Mouse (Mus musculus) embryonic facial prominence, embryonic 15.5 days (tissue): ENCODE measurements at regions not wholly inside any gene's neighbourhood (a gene's known extent, or its start where the extent isn't known, plus 50 kb on each side); places are given as distances from the start of the nearest gene placed in this dataset.

ENCODE experiments used
- ATAC-seq: fragments of 200-750 bp; cut with Nextera tagmentation; 2 replicates; pipeline ENCODE4 v1.8.0; 2017; ENCODE audit warnings: low read depth, moderate TSS enrichment; ENCODE audit not compliant: insufficient number of reproducible peaks, low FRiP score, low TSS enrichment
- H3K27ac ChIP-seq: fragments of 300-500 bp; sonication (generic); replicated peaks from 2 replicates; pipeline ENCODE4 v1.5.1; 2015; ENCODE audit warnings: mild to moderate bottlenecking, inconsistent platforms
- H3K27me3 ChIP-seq: fragments of 300-500 bp; sonication (generic); 2 replicates; pipeline ENCODE4 v1.6.1; 2015; ENCODE audit warnings: inconsistent platforms
- H3K36me3 ChIP-seq: fragments of 300-500 bp; sonication (generic); 2 replicates; pipeline ENCODE4 v1.6.1; 2015; ENCODE audit warnings: mild to moderate bottlenecking, inconsistent platforms
- H3K4me1 ChIP-seq: fragments of 300-500 bp; sonication (generic); 2 replicates; pipeline ENCODE4 v1.6.1; 2015; ENCODE audit warnings: inconsistent platforms
- H3K4me2 ChIP-seq: fragments of 300-500 bp; sonication (generic); replicated peaks from 2 replicates; pipeline ENCODE4 v1.6.1; 2015; ENCODE audit warnings: mild to moderate bottlenecking, inconsistent platforms
- H3K4me3 ChIP-seq: fragments of 300-500 bp; sonication (generic); replicated peaks from 2 replicates; pipeline ENCODE4 v1.5.1; 2015; ENCODE audit warnings: mild to moderate bottlenecking, inconsistent platforms
- H3K9ac ChIP-seq: fragments of 300-500 bp; sonication (generic); 2 replicates; pipeline ENCODE4 v1.6.1; 2015; ENCODE audit warnings: inconsistent platforms
- H3K9me3 ChIP-seq: fragments of 300-500 bp; sonication (generic); replicated peaks from 2 replicates; pipeline ENCODE4 v1.6.1; 2016; ENCODE audit warnings: inconsistent platforms
- WGBS: fragments of 180-500 bp; shearing (Covaris S2); methylation state at CpG from one replicate; pipeline ENCODE4 v1.1.7; 2015; 5-methylcytosine and 5-hydroxymethylcytosine counted together

DNA sequence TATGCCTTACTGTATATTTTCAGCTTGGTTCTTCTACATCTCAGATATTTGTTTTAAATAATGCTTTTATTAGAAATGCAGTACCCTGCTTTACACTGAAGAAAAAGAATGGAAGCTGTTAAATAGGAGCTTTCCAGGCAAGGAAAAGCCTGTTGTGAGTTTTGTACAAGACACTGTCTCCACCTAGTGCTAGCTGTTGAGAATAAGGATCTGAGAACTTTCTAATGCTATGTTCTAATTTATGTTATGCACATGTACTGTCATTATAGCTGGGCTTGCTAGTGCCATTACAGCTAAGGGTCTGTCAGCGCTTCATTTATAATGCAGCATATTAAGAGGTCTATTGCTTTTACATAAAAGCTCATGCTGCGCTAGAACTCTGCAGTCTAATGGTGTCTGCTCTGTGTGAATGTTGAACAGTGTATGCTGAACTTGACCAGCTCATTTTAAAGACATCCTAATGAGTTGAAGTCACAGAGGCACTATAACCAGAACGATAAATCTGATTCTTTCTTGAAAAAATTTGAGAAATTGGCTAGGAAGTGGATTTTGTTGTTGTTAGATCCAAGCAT, 315.4 kb upstream of the Dnajc24 start:
- Histone ChIP-seq H3K9ac (no peak overlapping the region), H3K9me3 (no peaks in the 10 kb centered on the region), H3K27ac (no peak overlapping the region), H3K27me3 (no peaks in the 10 kb centered on the region), H3K4me3 (no peak overlapping the region), H3K4me2 (no peak overlapping the region), H3K4me1 (no peaks in the 10 kb centered on the region), H3K36me3 (no peaks in the 10 kb centered on the region)
- WGBS, result 85% methylated on average over 3 of the region's 3 CpGs
- ATAC-seq, result no peak

DNA sequence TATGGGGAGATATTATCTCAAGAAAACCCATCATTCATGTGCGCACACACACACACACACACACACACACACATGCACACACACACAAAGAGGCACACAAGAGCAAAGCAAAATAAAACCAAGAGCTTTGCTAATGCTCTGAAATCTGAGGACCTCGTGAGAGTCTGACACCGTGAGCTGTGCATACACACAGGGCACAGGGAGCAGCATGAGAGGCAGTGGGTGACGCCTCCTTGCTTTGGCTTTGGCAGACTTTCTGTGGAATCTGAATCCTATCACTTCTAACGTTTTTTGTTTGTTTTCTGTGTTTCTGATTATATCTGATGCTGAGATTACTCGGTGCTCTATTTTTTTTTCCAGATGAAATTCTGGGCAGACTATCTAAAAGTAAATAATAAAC, 343.4 kb upstream of the Dnajc24 start:
- no peak overlapping the region for H3K4me3 ChIP-seq
- ATAC-seq, result no peak
- H3K9ac ChIP-seq, result no peak overlapping the region
- no peaks in the 10 kb centered on the region for H3K27me3 ChIP-seq
- WGBS, result 55% methylated on average over 6 of the region's 6 CpGs
- H3K27ac ChIP-seq, result no peak overlapping the region
- no peak overlapping the region for H3K4me2 ChIP-seq
- no peaks in the 10 kb centered on the region for H3K4me1 ChIP-seq
- no peaks in the 10 kb centered on the region for H3K36me3 ChIP-seq
- H3K9me3 ChIP-seq, result no peaks in the 10 kb centered on the region

DNA sequence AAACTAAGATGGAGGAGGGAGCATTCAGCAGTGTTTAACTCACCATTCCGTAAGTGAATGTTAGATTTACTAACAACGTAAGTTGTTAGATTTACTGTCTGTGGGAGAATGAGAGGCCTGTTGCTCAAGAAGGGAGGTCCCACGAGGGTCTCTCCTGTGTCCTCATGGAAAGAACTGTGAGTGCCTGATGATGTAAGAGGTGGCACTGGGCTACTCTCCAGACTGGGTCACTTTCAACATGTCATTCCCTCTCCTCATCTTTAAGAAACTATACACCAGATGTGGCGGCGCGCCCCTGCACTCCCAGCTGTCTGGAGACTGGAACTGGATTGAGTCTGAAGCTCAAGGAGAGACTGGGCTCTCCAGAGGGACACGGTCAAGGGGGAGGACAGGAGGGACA, 343.9 kb upstream of the Dnajc24 start:
- Histone ChIP-seq H3K9me3 (no peaks in the 10 kb centered on the region), H3K4me3 (no peak overlapping the region), H3K4me1 (no peaks in the 10 kb centered on the region), H3K9ac (no peak overlapping the region), H3K36me3 (no peaks in the 10 kb centered on the region), H3K4me2 (no peak overlapping the region), H3K27ac (no peak overlapping the region), H3K27me3 (no peaks in the 10 kb centered on the region)
- no peak for ATAC-seq
- 81% methylated on average over 7 of the region's 7 CpGs for WGBS

DNA sequence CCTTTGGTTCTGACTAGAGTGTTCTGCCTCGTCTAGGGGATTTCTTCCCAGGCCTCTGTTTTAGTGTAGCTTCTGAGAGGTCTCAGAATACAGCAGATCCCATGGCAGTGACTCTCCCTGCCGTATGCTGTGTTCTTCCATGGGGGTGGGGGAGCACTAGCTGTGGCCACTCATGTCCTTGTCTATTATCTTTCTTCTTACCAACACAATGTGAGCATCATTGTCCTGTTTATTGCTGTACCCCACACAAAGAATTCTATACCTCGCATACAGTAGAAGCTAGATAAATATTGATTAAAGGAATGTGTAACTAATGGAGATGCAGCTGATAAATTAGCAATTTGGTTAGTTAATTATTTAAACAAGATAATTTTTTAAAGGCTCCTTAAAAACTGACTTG, 337.5 kb upstream of the Mpped2 start:
- Histone ChIP-seq H3K4me1 (peaks cover 4% of the 10 kb centered on the region), H3K9ac (no peak overlapping the region), H3K9me3 (no peaks in the 10 kb centered on the region), H3K4me3 (no peak overlapping the region), H3K36me3 (no peaks in the 10 kb centered on the region), H3K4me2 (no peak overlapping the region), H3K27me3 (no peaks in the 10 kb centered on the region), H3K27ac (no peak overlapping the region)
- 77% methylated on average over 3 of the region's 3 CpGs for whole genome bisulfite sequencing
- ATAC-seq, result no peak

DNA sequence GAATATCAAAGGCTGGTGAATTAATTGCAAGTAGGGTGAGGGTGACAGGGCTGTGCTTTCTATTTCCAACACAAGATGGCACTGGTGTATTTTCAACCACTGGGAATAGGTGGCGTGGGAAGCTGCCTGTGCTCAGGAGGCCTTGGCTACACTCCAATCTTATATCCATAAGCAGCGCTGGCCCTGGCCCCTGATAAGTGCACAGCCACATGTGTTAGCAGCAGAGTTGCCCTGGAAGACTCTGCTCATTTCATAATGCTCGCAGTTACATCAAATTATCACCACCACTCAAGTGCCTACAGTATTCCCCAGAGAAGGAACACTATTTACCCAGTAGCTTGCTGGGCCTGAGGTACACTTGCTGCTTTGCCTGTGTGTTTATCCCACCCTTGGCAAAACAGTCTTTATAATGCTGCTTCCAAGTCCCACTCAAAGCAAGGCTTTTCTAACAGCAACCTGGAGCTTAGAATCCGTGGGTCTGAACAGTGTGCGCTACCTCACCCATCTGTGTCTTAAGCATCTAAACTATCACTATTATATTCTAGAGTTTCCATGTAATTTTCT, 337.0 kb upstream of the Mpped2 start:
- 35% methylated on average over 5 of the region's 5 CpGs for WGBS
- Histone ChIP-seq H3K36me3 (no peaks in the 10 kb centered on the region), H3K27ac (no peak overlapping the region), H3K27me3 (no peaks in the 10 kb centered on the region), H3K4me3 (no peak overlapping the region), H3K4me1 (peaks cover 4% of the 10 kb centered on the region), H3K9ac (no peak overlapping the region), H3K4me2 (no peak overlapping the region), H3K9me3 (no peaks in the 10 kb centered on the region)
- ATAC-seq, result peak; percentile 53; the same call in 1 of the 2 replicates

DNA sequence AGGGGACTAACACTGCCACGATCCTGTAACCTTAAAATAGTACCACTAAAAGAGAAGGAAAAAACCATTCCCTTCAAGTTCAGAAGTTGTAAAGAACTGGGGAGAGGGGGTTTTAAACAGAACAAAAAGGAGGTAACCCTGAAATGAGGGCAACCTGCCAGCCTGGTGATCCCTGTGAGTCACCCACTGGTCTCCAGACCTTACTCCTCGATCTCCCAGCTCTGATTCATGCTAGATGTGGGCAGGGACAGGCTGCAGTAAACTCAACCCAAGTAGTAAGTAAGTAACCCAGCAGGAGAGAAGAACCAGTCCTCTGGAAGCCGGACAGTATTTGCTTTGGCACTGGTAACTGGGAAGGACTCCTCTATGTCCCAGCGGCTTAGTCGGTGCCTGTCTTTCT, 324.4 kb upstream of the Mpped2 start:
- 83% methylated on average over 5 of the region's 5 CpGs for WGBS
- no peak for ATAC-seq
- Histone ChIP-seq H3K4me2 (no peak overlapping the region), H3K36me3 (no peaks in the 10 kb centered on the region), H3K9me3 (no peaks in the 10 kb centered on the region), H3K27me3 (no peaks in the 10 kb centered on the region), H3K27ac (no peak overlapping the region), H3K4me1 (no peaks in the 10 kb centered on the region), H3K4me3 (no peak overlapping the region), H3K9ac (no peak overlapping the region)

DNA sequence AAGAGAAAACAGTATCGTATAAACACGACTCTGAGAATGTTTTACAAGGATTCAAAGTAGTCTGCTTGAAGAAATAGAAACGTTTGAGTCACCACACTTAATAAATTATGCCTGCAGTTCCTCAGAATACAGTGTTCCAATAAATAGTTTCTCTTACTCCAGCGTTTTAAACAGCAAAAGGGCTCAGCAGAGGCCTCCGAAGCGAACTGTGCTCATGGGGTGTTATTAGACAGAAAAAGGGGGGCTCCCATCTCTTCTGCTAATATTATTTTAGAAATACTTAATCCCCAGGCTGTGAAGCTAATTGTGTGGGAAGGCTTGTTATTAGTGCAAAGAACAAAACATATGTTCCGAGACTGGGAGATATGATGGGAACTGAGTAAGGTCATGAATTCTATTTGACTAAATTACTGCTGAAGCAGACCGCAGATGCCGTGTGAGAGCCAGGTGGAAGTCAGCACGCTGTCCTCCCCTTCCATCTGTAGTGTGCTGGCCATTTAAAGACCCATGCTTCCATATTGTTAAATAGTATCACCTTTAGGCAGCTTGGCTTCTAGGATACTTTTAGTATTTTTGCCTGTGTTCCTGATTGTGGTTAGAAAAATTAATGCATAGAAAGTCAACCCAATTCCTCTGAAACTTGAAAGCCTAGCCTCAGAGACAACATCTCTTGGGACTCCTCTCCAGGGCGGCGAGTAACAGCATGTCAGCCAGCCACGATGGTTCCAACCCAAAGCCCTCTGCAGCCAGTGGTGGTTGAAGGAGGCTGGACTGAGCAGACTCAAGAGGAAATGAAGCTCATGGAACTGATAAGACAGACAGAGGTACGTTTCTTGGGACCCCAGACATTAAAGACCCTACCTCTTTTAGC, 309.4 kb upstream of the Mpped2 start:
- 66% methylated on average over 14 of the region's 14 CpGs for WGBS
- no peaks in the 10 kb centered on the region for H3K4me1 ChIP-seq
- no peaks in the 10 kb centered on the region for H3K36me3 ChIP-seq
- no peak for ATAC-seq
- H3K4me2 ChIP-seq, result no peak overlapping the region
- no peak overlapping the region for H3K4me3 ChIP-seq
- H3K9ac ChIP-seq, result no peak overlapping the region
- H3K27ac ChIP-seq, result no peak overlapping the region
- H3K27me3 ChIP-seq, result no peaks in the 10 kb centered on the region
- H3K9me3 ChIP-seq, result no peaks in the 10 kb centered on the region

DNA sequence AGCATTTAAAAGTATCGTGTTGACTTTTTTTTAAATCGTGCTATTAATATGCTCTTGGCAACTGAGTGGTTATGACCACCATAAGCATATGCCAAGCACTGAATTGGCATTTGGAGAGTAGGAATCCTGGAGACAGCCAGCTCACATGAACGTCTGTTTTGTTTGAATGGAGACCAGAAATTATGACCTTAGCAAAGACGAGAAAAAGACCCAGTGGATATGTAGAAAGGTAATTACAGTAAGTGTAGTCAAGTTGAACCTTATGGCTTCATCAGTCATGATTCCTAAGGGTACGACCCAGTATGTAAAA, 308.8 kb upstream of the Mpped2 start:
- ATAC-seq, result no peak

DNA sequence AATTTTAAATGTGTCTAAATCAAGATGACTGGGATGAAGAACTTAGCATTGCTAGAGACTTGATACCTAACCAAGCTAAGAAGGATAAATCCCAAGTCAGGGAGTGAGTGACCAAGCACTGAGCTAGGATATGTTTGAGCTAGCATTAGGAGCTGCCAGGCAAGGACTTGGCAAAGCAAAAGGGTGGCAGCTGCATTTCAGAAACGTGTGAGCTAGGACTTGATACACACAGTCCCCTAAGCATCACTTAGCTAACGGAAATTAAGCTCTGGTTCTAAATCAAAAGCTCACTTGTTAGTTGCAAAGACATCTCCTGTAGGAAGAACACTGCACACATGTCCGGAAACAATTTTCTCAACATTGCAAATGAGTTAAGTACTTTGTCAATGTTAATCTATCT, 308.2 kb upstream of the Mpped2 start:
- Histone ChIP-seq H3K9me3 (no peaks in the 10 kb centered on the region), H3K4me1 (no peaks in the 10 kb centered on the region), H3K4me3 (no peak overlapping the region), H3K27ac (no peak overlapping the region), H3K27me3 (no peaks in the 10 kb centered on the region), H3K9ac (no peak overlapping the region), H3K4me2 (no peak overlapping the region), H3K36me3 (no peaks in the 10 kb centered on the region)
- WGBS, result 67% methylated on average over 3 of the region's 3 CpGs
- ATAC-seq, result no peak

More for the DNA sequence above, 308.8 kb upstream of the Mpped2 start:
- Histone ChIP-seq H3K9me3 (no peaks in the 10 kb centered on the region), H3K4me1 (no peaks in the 10 kb centered on the region), H3K4me2 (no peak overlapping the region), H3K4me3 (no peak overlapping the region), H3K27me3 (no peaks in the 10 kb centered on the region), H3K9ac (no peak overlapping the region), H3K27ac (no peak overlapping the region), H3K36me3 (no peaks in the 10 kb centered on the region)
- WGBS, result 76% methylated on average over 5 of the region's 5 CpGs

DNA sequence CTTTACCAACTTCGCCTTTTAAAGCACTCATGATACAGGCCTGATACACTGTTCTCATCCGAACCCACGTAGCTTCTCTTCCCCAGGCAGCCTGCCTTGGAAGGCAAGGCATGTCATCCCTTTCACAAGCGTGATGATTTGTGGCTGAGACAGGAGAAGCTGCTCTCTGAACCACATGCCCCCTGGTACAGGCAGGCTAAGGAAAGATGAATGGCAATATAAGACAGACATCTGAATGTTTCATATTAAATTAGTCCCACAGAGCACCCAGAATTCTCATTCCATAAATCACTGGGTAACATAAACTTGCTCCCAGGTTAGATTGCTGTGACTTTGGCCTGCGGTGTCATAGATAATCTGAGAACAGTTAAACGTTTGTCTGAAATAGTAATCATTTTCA, 280.9 kb upstream of the Mpped2 start:
- no peak overlapping the region for H3K4me3 ChIP-seq
- H3K9me3 ChIP-seq, result no peaks in the 10 kb centered on the region
- no peak overlapping the region for H3K9ac ChIP-seq
- ATAC-seq, result no peak
- no peak overlapping the region for H3K4me2 ChIP-seq
- no peaks in the 10 kb centered on the region for H3K36me3 ChIP-seq
- H3K4me1 ChIP-seq, result no peaks in the 10 kb centered on the region
- WGBS, result 53% methylated on average over 6 of the region's 6 CpGs
- H3K27ac ChIP-seq, result no peak overlapping the region
- H3K27me3 ChIP-seq, result no peaks in the 10 kb centered on the region

DNA sequence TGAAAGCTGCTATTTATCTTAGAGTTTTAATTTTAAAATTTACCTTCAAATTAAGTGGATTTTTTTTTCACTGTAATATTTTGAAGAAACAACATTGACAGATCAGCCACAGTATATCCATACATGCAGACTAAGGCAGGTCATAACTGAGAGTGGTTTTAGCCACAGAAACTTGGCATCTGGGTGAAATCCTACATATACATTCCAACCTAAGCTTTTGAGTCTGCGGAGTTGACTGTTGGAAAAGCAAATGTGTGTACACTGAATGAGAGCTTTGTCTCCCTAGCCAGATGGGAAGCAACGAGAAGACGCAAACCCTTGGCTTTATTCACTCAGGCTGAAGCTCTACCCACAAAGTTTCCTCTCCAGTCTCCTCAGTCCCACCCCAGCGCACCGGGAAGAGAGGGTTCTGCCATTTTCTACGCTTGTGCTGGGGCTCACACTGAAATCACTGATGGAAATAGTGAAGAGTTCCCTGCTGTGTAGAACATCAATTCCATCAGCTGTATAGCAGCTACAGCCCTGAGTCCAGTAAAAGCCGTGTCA, 277.5 kb upstream of the Mpped2 start:
- Histone ChIP-seq H3K4me3 (no peak overlapping the region), H3K36me3 (no peaks in the 10 kb centered on the region), H3K4me1 (no peaks in the 10 kb centered on the region), H3K9ac (no peak overlapping the region), H3K9me3 (no peaks in the 10 kb centered on the region), H3K4me2 (no peak overlapping the region), H3K27ac (no peak overlapping the region; the same call in 1 of the 2 replicates), H3K27me3 (no peaks in the 10 kb centered on the region)
- 53% methylated on average over 7 of the region's 7 CpGs for WGBS
- ATAC-seq, result no peak
